Comparison of ENCODE assay signal across 1 mouse cellular context in genomic region chr5:120649374-120649933, GRCm38 (mm10).
TF ChIP-seq lines count a peak whose summit lies in the region.

No protein-coding gene starts in this region.

TF ChIP-seq in MEL, 35 proteins besides CTCF, POLR2A, EP300 and RAD21:
- TF ChIP-seq POLR2AphosphoS5 (IDR thresholded peaks at IDR 0.05; ENCODE audit: borderline replicate concordance, low read depth, low read length): no peak
- no peak for TF ChIP-seq HCFC1 (IDR thresholded peaks at IDR 0.05; ENCODE audit: low read depth, low read length)
- TF ChIP-seq USF2 (IDR thresholded peaks at IDR 0.05; ENCODE audit: borderline replicate concordance in 1 of 2, insufficient read depth in 1 of 2, low read depth in 1 of 2, low read length in 2 of 2): no peak
- peak; percentile 55; the same call in 1 of the 2 replicates for TF ChIP-seq MXI1 (IDR thresholded peaks at IDR 0.05; ENCODE audit: low read depth, low read length)
- no peak for TF ChIP-seq MYB (IDR thresholded peaks at IDR 0.05; ENCODE audit: low read depth, low read length)
